Mouse (Mus musculus) brain, embryonic 14.5 days (tissue): Measurements from ENCODE around the gene Vwa1.

Experiments
- CTCF ChIP-seq: fragments of 200-500 bp; IDR thresholded peaks from 2 replicates; pipeline ENCODE4 v1.5.1; 2012; ENCODE audit warnings: inconsistent platforms, mild to moderate bottlenecking, moderate library complexity, borderline replicate concordance; ENCODE audit not compliant: insufficient read depth, insufficient read length; ENCODE audit errors: extremely low read depth
- POLR2A ChIP-seq: fragments of 200-500 bp; IDR thresholded peaks from 2 replicates; pipeline ENCODE4 v1.6.1; 2012; ENCODE audit warnings: mild to moderate bottlenecking, inconsistent platforms, borderline replicate concordance; ENCODE audit not compliant: poor library complexity, insufficient read depth, insufficient read length, severe bottlenecking; ENCODE audit errors: extremely low read depth

GRCm38 (mm10) chr4:155790650-155791161, 16.2 kb upstream of the Vwa1 start:
- no peak for TF ChIP-seq CTCF
- TF ChIP-seq POLR2A = no peak
